Mouse (Mus musculus) forebrain, embryonic 16.5 days (tissue): ENCODE data around the gene Mrpl42. TPM values are rescaled to one million over a fixed set of nuclear protein-coding genes. Genes with fewer than 3 reads are reported as not detected.

Experiments
- ATAC-seq: fragments of 200-750 bp; cut with Nextera tagmentation; 2 replicates; pipeline ENCODE4 v1.8.0; 2017; ENCODE audit warnings: mild to moderate bottlenecking, moderate library complexity
- H3K27ac ChIP-seq: fragments of 300-500 bp; sonication (generic); 2 replicates; pipeline ENCODE4 v1.5.1; 2014; ENCODE audit warnings: low read length, control low read depth
- H3K27me3 ChIP-seq: fragments of 300-500 bp; sonication (generic); replicated peaks from 2 replicates; pipeline ENCODE4 v1.6.1; 2014; ENCODE audit warnings: low read length; ENCODE audit not compliant: control insufficient read depth, insufficient read depth
- H3K36me3 ChIP-seq: fragments of 300-500 bp; sonication (generic); 2 replicates; pipeline ENCODE4 v1.6.1; 2014; ENCODE audit not compliant: control insufficient read depth, insufficient read depth
- H3K4me1 ChIP-seq: fragments of 300-500 bp; sonication (generic); replicated peaks from 2 replicates; pipeline ENCODE4 v1.6.1; 2014; ENCODE audit warnings: low read length; ENCODE audit not compliant: control insufficient read depth, insufficient read depth
- H3K4me2 ChIP-seq: fragments of 300-500 bp; sonication (generic); 2 replicates; pipeline ENCODE4 v1.6.1; 2014; ENCODE audit warnings: mild to moderate bottlenecking, low read length, control low read depth
- H3K4me3 ChIP-seq: fragments of 300-500 bp; sonication (generic); replicated peaks from 2 replicates; pipeline ENCODE4 v1.5.1; 2014; ENCODE audit warnings: mild to moderate bottlenecking, low read length, control low read depth
- H3K9ac ChIP-seq: fragments of 300-500 bp; sonication (generic); replicated peaks from 2 replicates; pipeline ENCODE4 v1.6.1; 2014; ENCODE audit warnings: low read depth, low read length, control low read depth
- H3K9me3 ChIP-seq: fragments of 300-500 bp; sonication (generic); 2 replicates; pipeline ENCODE4 v1.6.1; 2016; ENCODE audit warnings: low read length; ENCODE audit not compliant: control insufficient read depth
- WGBS: fragments of 180-500 bp; shearing (Covaris S2); extraction: QIAGEN DNeasy Blood & Tissue Kit; methylation state at CpG from one replicate; pipeline ENCODE4 v1.1.7; 2014; 5-methylcytosine and 5-hydroxymethylcytosine counted together
- polyA plus RNA-seq: library from polyadenylated mRNA; unstranded; fragments of >200 nt; fragmentation: Nextera tagmentation; extraction: Ambion mirVana; gene quantifications from 2 replicates; pipeline ENCODE4 v1.2.1, GENCODE M21; 2015

The Mrpl42 gene
- polyA plus RNA-seq, 1 experiment from 2014 or later = 229 TPM

DNA sequence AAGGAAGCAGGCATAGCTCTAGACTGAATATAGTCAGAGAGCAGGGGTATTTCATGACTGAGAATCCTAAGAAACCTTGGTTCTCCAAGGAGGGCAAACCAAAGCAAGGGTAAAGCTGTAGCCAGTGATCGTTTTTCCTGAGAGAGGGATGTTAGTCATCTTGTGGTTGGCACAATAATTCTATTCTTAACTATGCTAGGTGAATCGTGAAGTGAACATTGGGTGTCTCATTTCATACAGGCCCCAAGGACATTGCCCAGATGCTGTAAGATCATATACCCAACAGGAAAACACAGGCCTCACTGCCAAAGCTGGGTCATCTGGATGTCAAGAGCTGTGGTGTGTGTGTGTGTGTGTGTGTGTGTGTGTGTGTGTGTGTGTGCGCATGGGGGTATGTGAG lies 30.6 kb downstream of the Mrpl42 start:
- Histone ChIP-seq H3K27ac (no peak overlapping the region), H3K36me3 (no peaks in the 10 kb centered on the region), H3K4me2 (no peak overlapping the region), H3K4me3 (no peak overlapping the region), H3K9ac (no peak overlapping the region), H3K4me1 (peaks cover 2% of the 10 kb centered on the region; the same call in 1 of the 2 replicates), H3K27me3 (no peaks in the 10 kb centered on the region), H3K9me3 (no peaks in the 10 kb centered on the region)
- WGBS = 88% methylated on average over 3 of the region's 3 CpGs
- ATAC-seq = no peak

- no peak overlapping the region for H3K9ac ChIP-seq
- no peaks in the 10 kb centered on the region for H3K27me3 ChIP-seq
- H3K4me1 ChIP-seq = peaks cover 2% of the 10 kb centered on the region; the same call in 1 of the 2 replicates
- H3K36me3 ChIP-seq = no peaks in the 10 kb centered on the region
- no peaks in the 10 kb centered on the region for H3K9me3 ChIP-seq
- ATAC-seq = no peak
- H3K27ac ChIP-seq = no peak overlapping the region
- H3K4me2 ChIP-seq = no peak overlapping the region
- no peak overlapping the region for H3K4me3 ChIP-seq
- WGBS = 55% methylated on average over 4 of the region's 4 CpGs
These were observed 32.8 kb downstream of the Mrpl42 start for GRCm38 (mm10) chr10:95468894-95469293.

DNA sequence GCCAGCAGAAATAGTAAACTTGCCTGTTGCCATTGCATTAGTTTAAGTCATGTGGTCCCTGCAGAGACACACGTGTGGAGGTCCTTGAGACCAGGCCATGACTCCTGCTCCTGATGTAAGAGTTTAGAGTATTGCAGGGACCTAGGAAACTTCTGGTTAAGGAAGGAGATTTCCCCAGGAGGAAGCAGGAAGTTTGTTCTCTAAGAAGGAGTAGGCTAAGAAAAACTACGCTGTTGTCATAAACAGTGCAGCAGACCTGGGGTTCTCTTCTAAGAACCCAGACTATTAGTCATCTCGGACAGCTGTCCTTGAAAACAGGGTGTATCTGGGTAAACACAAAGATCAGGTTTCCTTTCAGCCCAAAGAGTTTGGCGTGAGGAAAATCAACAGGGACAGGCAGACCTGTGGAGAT lies 36.2 kb downstream of the Mrpl42 start:
- Histone ChIP-seq H3K27me3 (no peaks in the 10 kb centered on the region), H3K36me3 (no peaks in the 10 kb centered on the region), H3K9ac (no peak overlapping the region), H3K27ac (no peak overlapping the region), H3K4me1 (no peaks in the 10 kb centered on the region), H3K4me3 (no peak overlapping the region), H3K4me2 (no peak overlapping the region), H3K9me3 (no peaks in the 10 kb centered on the region)
- ATAC-seq = no peak
- WGBS = 77% methylated on average over 4 of the region's 4 CpGs

DNA sequence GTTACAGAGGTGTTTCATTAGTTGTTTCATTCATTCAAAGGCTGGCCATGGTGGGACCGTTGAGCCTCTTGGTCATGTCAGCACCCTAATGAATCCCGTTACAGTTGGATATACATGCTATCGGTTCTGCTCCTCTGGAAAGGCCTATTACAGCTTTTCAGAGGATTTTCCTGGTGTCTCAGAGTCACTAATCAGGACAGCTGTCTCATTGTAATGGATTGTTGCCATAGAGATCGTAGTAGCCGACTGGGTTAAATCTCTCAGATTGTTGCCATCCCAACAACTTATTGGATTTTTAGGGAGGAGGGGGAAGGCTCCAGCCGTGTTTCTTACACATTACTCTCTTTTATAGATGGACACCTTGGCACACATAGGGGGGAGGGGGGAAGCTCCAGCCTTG lies 37.2 kb downstream of the Mrpl42 start:
- H3K9me3 ChIP-seq = no peaks in the 10 kb centered on the region
- H3K4me2 ChIP-seq = no peak overlapping the region
- H3K4me1 ChIP-seq = no peaks in the 10 kb centered on the region
- no peak overlapping the region for H3K27ac ChIP-seq
- no peak for ATAC-seq
- no peaks in the 10 kb centered on the region for H3K27me3 ChIP-seq
- no peaks in the 10 kb centered on the region for H3K36me3 ChIP-seq
- H3K4me3 ChIP-seq = no peak overlapping the region
- 38% methylated on average over 6 of the region's 6 CpGs for WGBS
- no peak overlapping the region for H3K9ac ChIP-seq

DNA sequence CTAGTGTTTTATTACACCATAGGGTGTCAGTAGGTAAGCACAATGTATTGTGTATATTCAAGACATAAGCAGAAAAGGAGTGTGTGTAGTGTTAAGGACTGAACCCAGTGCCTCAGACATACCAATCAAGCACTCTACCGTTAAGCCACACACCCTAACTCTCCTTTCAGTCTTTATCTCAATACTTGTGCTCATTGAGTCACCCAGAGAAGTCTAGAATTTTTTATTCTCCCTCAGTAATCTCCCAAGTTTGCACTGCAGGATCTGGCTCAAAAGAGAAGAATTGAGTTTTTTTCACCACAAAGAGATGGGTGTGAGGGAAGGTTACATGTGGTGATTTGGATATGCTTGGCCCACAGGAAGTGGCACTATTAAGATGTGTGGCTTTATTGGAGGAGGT lies 39.5 kb downstream of the Mrpl42 start:
- H3K27ac ChIP-seq = no peak overlapping the region
- ATAC-seq = no peak
- 61% methylated on average over 1 of the region's 1 CpGs for WGBS
- no peaks in the 10 kb centered on the region for H3K4me1 ChIP-seq
- no peaks in the 10 kb centered on the region for H3K9me3 ChIP-seq
- H3K4me3 ChIP-seq = no peak overlapping the region
- H3K9ac ChIP-seq = no peak overlapping the region
- H3K4me2 ChIP-seq = no peak overlapping the region
- no peaks in the 10 kb centered on the region for H3K36me3 ChIP-seq
- no peaks in the 10 kb centered on the region for H3K27me3 ChIP-seq

- Histone ChIP-seq H3K27ac (no peak overlapping the region), H3K4me1 (no peaks in the 10 kb centered on the region), H3K36me3 (no peaks in the 10 kb centered on the region), H3K4me2 (no peak overlapping the region), H3K27me3 (no peaks in the 10 kb centered on the region), H3K4me3 (no peak overlapping the region), H3K9ac (no peak overlapping the region), H3K9me3 (no peaks in the 10 kb centered on the region)
- WGBS = 46% methylated on average over 4 of the region's 4 CpGs
- no peak for ATAC-seq
These were observed 40.6 kb downstream of the Mrpl42 start for GRCm38 (mm10) chr10:95461053-95461553.

GRCm38 (mm10) chr10:95458050-95458806 lies 43.5 kb downstream of the Mrpl42 start:
- Histone ChIP-seq H3K4me3 (no peak overlapping the region), H3K9ac (no peak overlapping the region), H3K27ac (no peak overlapping the region), H3K4me1 (no peaks in the 10 kb centered on the region), H3K4me2 (no peak overlapping the region), H3K27me3 (no peaks in the 10 kb centered on the region), H3K9me3 (no peaks in the 10 kb centered on the region), H3K36me3 (no peaks in the 10 kb centered on the region)
- no peak for ATAC-seq
- 85% methylated on average over 9 of the region's 9 CpGs for WGBS

DNA sequence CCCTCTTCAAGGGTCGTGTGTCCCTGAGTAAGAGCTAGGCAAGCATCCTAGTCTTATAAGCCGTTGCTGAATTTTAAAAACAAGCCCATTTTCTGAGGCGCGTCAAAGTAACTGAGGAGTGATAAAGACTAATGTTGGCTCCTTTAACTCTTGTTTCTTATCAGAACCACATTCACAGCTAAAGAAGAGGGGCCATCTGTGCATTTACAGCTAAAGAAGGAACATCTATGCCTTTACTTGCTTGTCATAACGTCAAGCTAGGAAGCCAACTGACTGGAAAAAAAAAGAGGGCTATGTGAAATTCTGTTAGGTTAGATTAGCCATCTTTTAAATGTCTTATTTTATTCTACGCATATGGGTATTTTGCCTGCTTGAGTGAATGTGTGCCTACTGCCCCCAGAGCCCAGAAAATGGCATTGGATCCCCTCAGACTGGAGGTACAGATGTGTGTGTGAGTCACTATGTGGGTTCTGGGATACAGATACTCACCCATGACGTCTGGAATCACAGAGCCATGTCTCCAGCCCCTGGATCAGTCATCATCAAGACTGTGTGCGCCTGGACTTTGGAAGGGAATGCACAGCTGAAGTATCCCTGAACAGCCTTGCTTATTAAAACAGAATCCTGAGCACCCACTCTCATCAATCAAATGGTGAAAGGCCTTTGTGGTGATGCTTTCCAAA lies 44.2 kb downstream of the Mrpl42 start:
- no peaks in the 10 kb centered on the region for H3K36me3 ChIP-seq
- no peaks in the 10 kb centered on the region for H3K4me1 ChIP-seq
- no peak overlapping the region for H3K9ac ChIP-seq
- no peak for ATAC-seq
- H3K27me3 ChIP-seq = no peaks in the 10 kb centered on the region
- H3K9me3 ChIP-seq = no peaks in the 10 kb centered on the region
- 79% methylated on average over 8 of the region's 8 CpGs for WGBS
- no peak overlapping the region for H3K4me2 ChIP-seq
- H3K4me3 ChIP-seq = no peak overlapping the region
- H3K27ac ChIP-seq = no peak overlapping the region

- H3K9ac ChIP-seq = no peak overlapping the region
- H3K9me3 ChIP-seq = no peaks in the 10 kb centered on the region
- 73% methylated on average over 2 of the region's 2 CpGs for WGBS
- ATAC-seq = no peak
- H3K4me3 ChIP-seq = no peak overlapping the region
- no peaks in the 10 kb centered on the region for H3K27me3 ChIP-seq
- H3K4me1 ChIP-seq = no peaks in the 10 kb centered on the region
- H3K36me3 ChIP-seq = no peaks in the 10 kb centered on the region
- no peak overlapping the region for H3K27ac ChIP-seq
- H3K4me2 ChIP-seq = no peak overlapping the region
These were observed 45.6 kb downstream of the Mrpl42 start for GRCm38 (mm10) chr10:95456103-95456502.
